Mouse (Mus musculus): Measurements from ENCODE around the gene Sectm1a.

GRCm38 (mm10) chr11:121089756-121090546 is 8.9 kb upstream of the Sectm1a start:
- TF ChIP-seq CTCF (IDR thresholded peaks at IDR 0.05; ENCODE audit: low read depth, low read length), result no peak
- TF ChIP-seq POLR2A (IDR thresholded peaks at IDR 0.05; ENCODE audit: extremely low read depth, insufficient read depth, low read length), result no peak
